Mouse (Mus musculus) ES-E14 (cell line): ENCODE measurements at regions not wholly inside any gene's neighbourhood (a gene's known extent, or its start where the extent isn't known, plus 50 kb on each side); places are given as distances from the start of the nearest gene placed in this dataset.

Source experiments
- CHD2 ChIP-seq: IDR thresholded peaks from 2 replicates; pipeline ENCODE4 v1.6.1; 2014; ENCODE audit warnings: mild to moderate bottlenecking, low read depth, low read length, inconsistent platforms
- HCFC1 ChIP-seq: IDR thresholded peaks from 2 replicates; pipeline ENCODE4 v1.6.1; 2012; ENCODE audit warnings: low read length, inconsistent platforms, borderline replicate concordance; ENCODE audit not compliant: insufficient read depth
- MAFK ChIP-seq: IDR thresholded peaks from 2 replicates; pipeline ENCODE4 v1.6.1; 2014; ENCODE audit warnings: mild to moderate bottlenecking, low read depth, low read length, inconsistent platforms; ENCODE audit not compliant: insufficient read depth
- ZC3H11A ChIP-seq: IDR thresholded peaks from 2 replicates; pipeline ENCODE4 v1.6.1; 2012; ENCODE audit warnings: low read depth, mild to moderate bottlenecking, inconsistent platforms, low read length, borderline replicate concordance
- ZNF384 ChIP-seq: IDR thresholded peaks from 2 replicates; pipeline ENCODE4 v1.6.1; 2012; ENCODE audit warnings: low read depth, low read length, inconsistent platforms

DNA sequence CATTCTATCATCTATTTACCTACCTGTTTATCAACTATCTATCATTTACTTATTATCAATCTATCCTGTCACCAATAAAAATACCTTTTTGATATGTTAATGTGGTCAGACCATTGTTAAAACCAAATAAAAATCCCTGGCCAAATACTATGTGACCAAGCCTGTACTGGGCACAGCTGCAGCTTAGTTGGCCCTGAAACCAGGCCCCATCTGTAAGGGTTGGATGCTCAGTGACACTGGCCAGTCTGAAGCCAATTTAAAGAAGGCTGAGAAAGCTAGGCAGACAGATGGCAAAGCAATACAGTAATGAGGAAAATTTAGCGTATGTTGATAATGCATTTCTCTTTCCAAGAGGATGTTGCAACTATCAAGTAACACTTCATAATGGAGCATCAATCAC, 217.8 kb downstream of the Samd5 start:
- no peak for TF ChIP-seq HCFC1
- no peak for TF ChIP-seq ZC3H11A
- TF ChIP-seq ZNF384 = no peak
- TF ChIP-seq MAFK = no peak
- no peak for TF ChIP-seq CHD2
